Mouse (Mus musculus) G1E-ER4 (cell line): ENCODE measurements around the gene Tiparp. TPM values are rescaled to one million over a fixed set of nuclear protein-coding genes. Genes with fewer than 3 reads are reported as not detected.

ENCODE experiments used
- GATA1 ChIP-seq: IDR thresholded peaks from one replicate; pipeline ENCODE4 v1.8.0; 2012; ENCODE audit warnings: low read length, inconsistent platforms
- polyA plus RNA-seq: library from polyadenylated mRNA; stranded (reverse); fragments of >175 nt; gene quantifications from 2 replicates; pipeline ENCODE4 v1.2.3, GENCODE M21; 2012

Tiparp gene
- polyA plus RNA-seq, 1 experiment, result 1.4 TPM

DNA sequence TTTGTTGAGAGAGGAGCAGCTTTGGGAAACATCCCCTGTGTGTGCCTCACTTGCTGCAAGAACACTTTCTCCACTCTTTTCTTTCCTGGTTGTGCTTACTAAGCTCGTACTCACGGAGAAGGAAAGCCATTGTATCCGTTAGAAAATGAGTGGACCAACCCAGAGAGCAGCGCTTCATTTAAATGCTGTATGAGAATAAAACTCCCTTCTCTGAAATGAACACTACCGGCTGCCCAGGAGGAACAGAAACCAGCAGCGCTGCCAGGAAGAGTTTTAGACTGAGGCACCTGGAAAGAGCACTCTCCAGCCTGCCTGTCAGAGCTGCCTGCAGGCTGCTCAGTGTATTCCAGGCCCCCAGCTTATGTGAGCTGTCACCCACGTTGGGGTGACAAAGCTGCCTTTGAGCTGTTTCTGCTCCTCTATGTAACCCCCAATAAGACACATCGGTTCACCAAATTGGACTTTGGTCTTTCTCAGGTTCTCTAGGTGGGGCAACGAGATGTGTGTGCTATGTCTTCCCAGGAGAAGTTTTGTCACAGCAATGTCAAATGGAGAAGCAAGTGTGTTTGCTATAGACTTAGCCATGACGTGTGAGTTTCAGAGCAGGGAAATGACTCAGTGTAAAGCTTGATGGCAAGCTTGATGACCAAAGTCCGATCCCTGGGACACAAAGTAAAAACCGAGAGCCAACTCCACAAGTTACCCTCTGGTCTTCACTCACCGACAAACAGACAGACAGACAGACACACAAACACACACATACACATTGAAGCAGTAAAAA is 10.3 kb upstream of the Tiparp start:
- TF ChIP-seq GATA1, result no peak

DNA sequence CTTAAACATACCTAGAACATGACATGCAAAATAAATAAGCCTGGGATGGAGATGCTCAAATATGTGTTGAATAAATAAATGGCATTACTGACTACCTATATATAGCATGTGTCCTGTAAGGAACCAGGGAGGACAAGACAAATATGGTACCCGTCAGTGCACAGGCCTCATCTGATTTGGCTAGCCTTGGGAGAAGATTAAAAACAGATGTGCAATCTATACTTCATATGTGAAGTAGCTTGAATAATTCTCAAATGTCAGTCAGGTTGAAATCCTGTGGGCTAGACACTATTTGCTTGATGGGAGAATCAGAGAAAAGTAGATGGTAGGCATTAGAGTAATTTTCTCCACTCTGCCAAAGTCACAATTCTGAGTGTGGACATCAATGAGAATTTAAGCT is 6.8 kb upstream of the Tiparp start:
- TF ChIP-seq GATA1, result no peak

DNA sequence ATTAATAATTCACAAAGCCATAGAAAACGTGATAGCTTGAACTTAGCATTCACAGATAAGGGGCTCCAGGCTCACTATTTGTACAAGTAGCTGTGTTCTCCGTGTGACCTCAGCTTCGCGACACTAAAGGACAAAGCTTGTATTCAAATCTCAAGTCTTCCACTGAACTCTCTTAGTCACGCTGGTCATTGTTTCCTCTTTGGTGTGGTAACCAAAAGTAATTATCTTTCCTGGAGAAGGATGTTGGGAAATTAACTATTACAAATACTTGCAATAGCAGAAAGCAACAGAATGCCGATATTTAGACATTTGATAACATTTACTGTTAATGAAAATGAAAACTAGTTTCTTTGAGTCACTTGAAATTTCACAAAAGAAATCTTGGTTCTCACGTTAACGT is 4.8 kb upstream of the Tiparp start:
- no peak for TF ChIP-seq GATA1

DNA sequence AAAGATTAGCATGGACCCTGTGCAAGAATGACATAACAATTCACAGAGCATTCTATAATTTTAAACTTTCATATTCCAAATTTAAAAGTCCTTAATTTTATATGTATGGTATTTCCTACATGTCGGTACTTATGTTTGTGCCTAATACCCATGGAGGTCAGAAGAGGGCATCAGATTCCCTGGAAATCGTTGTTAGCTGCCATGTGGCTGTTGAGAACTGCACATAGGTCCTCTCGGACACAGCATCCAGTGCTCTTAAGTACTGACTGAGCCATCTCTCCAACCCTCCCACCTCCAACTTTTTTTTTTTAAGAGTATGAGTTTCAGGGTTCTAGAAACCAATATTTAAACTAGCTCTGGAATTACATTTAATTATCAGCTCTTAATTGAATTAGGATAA is 2.5 kb upstream of the Tiparp start:
- TF ChIP-seq GATA1, result no peak

DNA sequence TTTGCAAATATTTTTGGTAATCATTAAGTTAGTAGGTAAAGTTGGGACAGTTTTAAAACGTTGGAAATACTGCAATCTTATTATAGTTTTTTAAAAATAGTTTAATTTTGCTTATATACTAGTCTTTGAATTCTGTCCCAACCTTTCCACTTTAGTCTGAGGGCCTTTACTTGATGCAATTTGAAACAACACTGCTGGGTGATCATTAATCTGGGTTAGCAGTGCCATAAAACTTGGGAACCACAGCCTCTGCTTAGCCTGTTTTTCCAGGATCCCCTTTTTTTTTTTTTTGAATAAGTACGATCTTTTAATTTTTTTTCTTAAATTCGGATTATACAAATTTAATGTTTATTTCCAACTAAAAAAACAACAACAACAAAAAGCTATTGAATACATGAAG is 1.0 kb upstream of the Tiparp start:
- no peak for TF ChIP-seq GATA1

DNA sequence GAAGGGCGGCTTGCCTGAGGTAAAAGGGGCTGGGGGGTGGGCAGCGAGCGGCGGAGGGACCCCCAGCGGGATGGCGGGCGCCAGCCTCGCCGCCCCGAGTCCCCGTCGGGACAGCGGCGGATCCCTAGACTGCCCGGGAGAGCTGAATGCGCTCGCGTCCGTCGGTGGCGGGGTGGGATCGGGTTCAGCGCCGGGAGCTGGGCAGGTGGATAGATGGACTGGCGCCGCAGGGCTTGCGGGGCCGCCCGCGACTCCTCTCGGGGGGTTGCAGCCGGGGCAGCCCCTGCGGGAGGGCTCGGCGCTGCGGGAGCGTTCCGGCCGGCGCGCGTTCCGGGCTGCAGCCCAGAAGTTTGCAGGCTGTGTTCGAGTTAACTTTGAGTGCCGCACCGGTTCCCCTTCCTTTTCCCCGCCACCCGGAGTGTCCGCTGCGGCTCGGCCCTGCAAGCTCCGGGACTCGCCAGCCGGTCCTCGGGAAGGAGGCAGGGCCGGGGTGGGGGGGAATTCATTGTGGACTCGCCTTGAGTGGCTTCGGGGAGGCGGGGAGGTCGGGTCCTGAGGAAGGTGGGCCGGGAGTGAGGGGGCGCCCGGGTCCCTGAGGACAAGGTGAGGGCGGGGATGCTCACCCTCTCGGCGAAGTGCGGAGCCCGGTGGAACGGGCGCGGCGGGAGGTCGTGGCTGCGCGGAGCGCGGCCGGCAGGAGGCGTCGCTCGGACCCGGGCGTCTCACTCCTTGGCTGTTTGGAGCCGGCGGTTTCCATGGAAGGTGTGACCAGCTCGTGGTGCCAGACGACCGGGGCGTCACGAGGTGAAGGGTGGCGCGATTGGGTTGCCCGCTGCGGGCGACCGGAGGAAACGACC is 632 bp downstream of the Tiparp start:
- TF ChIP-seq GATA1, result no peak

DNA sequence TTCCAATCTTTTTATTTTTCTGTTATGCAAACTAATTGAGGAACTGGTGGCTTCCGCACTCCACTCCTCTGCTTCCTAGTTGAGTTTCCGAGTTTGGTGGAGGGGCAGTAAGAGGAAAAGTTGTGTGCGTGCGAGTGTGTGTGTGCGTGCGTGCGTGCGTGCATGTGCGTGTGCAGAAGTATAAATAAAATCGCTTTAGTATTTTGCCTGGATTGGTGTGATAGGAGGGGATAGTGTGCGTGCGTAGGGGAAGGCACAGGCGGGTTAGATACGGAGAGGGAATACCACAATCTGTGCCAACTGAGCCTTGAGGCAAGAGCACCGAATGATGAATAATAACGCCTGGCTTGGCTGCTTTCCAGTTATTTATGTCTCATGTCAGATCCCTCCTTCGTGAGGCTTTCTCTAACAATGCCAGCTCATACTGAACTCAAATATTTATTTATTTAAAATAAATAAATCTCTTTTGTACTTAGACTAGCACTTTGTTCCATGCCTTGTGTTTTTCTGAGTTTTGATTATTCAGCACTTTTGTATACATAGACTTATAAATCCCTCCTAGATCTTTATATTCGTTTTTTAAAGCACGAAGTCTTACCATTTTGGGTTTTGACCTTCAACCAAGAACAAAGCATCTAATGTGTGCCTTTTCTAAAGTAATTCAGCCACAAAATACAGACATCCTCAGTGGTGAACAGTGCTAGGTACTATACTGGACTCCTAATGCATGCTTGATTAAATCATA is 1.4 kb downstream of the Tiparp start:
- TF ChIP-seq GATA1, result no peak

DNA sequence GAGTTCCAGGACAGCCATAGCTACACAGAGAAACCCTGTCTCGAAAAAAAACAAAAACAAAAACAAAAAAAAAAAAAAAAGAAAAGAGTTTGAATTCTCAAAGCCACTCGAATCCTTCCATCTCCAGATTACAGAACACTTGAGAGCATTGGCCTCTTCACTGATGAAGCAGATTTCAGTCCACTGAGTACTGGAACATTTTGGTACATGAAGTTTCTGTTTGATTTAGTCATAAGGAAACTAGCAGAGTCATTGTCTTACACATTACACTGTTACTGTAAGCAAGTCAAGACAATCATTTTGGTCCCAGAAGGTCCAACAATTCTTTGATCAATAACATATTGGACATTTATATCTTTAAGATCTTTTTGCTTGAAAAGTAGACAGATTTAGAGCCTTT is 4.8 kb downstream of the Tiparp start:
- TF ChIP-seq GATA1, result no peak

DNA sequence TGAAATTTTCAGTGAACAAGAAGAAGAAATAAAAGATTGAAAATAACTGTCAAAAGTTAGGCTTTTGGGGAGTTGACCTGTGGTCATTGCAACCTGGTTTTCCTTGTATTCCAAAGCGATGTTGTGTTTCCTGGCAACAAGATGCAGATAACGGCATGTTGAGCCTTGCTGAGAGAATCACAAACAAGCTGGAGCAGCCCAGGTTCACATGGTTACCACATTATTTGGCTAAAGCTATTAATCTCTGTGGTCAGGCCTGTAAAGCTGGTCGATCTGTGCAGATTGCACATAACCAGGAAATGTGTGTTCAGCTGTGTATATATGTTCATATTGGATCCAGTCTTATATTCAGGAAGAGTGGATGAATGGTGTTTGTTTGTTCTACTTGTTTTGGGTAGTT is 5.4 kb downstream of the Tiparp start:
- no peak for TF ChIP-seq GATA1

DNA sequence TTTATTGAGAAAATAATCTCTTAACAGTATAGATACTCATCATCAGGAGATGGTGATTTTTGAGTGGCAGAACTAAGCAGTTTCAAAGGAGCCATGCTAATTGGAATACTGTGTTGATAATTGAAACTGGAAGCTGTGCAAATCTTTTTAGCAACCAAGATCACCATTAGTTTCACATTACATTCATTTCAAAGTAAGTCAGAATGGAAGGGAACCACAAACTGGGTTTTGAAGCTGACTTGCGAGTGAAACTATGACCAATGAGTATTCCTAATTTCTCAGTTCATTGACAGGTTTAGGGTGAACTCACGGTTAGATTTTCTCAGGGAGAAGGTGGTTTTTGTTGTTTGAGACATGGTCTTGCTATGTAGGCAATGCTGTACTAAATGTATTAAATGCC is 6.3 kb downstream of the Tiparp start:
- no peak for TF ChIP-seq GATA1

DNA sequence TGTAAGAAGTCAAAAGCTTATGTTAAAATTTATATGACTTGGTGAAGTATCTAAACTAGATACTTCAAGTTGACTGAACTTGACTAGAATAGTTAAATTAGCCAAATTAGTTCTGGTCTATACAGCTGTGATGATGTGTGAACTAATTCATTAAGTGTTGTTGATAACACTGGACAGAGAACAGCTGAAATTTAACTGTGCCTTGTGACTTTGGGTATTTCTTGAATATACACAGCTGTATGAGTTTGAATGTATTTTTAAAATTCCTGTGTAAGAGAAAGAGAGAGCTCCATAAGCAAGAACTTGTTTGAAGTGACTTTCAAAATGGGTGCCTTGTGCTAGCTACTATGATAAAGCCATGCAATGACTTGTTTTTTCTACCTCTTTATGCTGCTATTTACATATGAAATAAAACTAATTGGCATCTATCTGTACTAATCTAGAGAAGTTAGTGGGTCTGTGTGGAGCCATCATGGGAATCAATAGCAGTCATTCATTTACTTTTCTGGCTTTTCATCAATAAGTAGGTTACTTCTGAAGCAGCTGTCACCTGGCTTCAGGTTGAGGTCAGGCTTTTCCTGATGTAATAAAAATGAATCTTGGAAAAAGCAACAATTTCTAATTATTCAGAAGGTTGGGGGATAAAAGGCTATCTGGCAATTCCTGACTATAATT is 7.0 kb downstream of the Tiparp start:
- no peak for TF ChIP-seq GATA1

DNA sequence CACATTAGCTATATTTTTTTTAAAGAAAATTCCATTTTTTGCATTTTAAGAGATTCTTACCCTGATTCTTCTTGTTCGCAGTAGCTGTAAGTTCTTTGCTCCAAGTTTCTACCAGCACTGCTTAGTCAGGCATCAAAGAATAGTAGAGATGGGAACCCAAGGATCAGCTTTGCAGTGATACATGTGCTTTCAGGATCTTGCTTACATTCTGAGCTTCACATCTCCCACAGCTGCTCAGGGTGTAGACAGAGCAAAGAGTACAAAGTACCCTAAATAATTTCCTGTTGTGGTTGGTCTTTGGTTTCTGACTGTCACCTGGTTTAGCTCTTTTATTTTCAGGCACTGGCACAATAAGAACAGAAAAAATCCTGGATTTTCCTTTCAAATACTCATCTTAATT is 9.1 kb downstream of the Tiparp start:
- no peak for TF ChIP-seq GATA1

DNA sequence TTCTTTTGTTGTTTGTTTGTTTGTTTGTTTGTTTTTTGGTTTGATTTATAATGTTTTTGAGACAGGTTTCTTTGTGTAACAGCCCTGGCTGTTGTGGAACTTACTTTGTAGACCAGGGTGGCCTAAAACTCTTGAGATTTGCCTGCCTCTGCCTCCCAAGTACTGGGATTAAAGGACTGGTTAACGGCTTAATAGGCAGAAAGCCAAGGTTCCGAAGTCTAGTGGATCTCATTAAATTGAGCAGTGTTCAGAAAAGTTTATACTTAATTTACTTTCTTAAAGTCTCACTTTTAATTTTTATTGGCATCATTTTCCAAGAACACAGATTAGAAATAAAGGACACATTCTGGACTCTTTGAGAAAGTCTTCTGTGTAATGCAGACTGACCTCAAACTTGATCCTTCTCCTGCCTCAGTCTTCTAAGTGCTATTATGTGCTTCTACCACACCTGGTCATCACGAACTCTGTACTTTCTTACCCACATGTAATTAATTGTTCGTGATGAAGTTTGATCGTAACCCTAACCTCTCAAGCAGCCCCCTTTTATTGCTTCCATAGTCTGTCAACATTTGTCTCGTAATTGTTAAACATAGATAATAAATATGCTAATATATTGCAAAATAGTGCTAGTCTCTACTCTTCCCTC is 12.8 kb downstream of the Tiparp start:
- no peak for TF ChIP-seq GATA1

DNA sequence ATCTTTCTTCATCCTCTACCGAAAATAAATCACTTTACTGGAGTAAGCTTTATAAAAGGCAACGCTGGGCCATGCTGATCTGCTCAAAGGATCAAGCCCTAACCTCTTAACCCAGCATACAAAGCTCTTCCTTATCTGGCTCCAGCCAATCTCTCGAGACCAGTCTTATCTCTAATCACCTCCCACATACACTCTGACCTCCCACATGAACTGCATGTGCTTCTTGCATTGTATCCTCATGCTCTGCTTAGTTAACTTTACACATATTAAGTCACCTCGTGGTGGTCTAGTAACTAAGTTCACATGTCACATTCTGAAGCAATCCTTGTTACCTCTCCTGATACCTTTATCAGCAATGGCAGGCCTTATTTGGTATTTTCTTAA is 13.3 kb downstream of the Tiparp start:
- peak; percentile 79 for TF ChIP-seq GATA1

DNA sequence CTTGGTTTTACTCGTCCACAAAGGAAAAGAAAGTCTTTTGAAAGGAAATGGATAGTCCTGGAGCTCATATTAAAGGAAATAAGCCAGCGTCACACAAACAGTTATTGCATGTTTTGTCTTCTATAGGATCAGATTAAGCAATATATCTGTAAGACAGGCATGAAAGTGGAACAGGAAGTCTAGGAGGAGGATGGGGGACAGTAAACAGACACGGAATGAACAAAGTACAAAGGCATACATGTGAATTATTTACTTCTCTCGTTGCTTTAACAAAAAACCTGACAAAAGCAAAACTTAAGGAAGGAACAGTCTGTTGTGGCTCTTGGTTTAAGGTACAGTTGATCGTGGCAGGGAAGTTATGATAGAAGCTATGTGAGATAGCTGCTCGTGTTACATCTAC is 21.6 kb downstream of the Tiparp start:
- TF ChIP-seq GATA1, result no peak

DNA sequence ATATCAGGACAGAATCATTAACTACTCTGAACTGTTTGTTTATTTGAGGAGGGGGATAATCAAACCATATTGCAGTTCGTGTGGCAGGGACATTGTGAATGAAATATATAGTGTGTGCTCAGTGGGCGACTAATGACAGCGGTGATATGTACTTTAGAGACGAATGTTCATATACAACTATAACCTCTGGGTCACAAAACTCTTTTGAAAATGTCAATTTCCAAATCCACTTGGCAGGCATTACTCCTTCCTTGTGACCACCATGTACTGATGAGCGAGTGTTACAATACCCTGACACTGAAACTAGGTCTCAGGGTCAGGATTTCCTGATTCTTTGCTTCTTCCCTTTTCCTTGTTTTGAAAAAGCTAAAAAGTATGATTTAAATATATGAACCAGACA is 22.9 kb downstream of the Tiparp start:
- no peak for TF ChIP-seq GATA1
